Mouse (Mus musculus): Measurements from ENCODE around the gene Cdk5rap3. TPM values are rescaled to one million over a fixed set of nuclear protein-coding genes. Genes with fewer than 3 reads are reported as not detected.

Cdk5rap3 gene
- polyA plus RNA-seq (2015; fragmentation: Nextera tagmentation; extraction: Ambion mirVana), result 81.2 and 84.8 TPM in 2 replicates

- H3K36me3 ChIP-seq (ENCODE audit: control insufficient read depth, insufficient read depth, low read length), result 0 out of 2 replicates have a peak, but pooled peaks cover 2% of the 10 kb centered on the region
- H3K27ac ChIP-seq (ENCODE audit: low read depth, low read length), result peak within 1 kb of the TSS; percentile 48
- peaks cover 9% of the 10 kb centered on the region for H3K4me1 ChIP-seq (ENCODE audit: control insufficient read depth, insufficient read depth, low read depth, low read length)
- no peaks in the 10 kb centered on the region for H3K27me3 ChIP-seq (replicated peaks; ENCODE audit: control insufficient read depth, insufficient read depth, low read length)
- peak within 1 kb of the TSS; percentile 76 for H3K9ac ChIP-seq (ENCODE audit: low read depth, low read length)
- peak within 1 kb of the TSS; percentile 53 for H3K4me3 ChIP-seq (ENCODE audit: low read length)
- peak; percentile 99 for ATAC-seq
- H3K4me2 ChIP-seq (ENCODE audit: low read length), result peak within 1 kb of the TSS; percentile 93
- under 1% methylated on average over 55 of the region's 55 CpGs for WGBS
- no peaks in the 10 kb centered on the region for H3K9me3 ChIP-seq (ENCODE audit: control insufficient read depth, low read length)
Measured at GRCm38 (mm10) chr11:96916044-96916884, at the start of gene Cdk5rap3. Gene Cdk5rap3 (minus strand): TSS chr11:96916496.

- Histone ChIP-seq H3K36me3 (ENCODE audit: control insufficient read depth, insufficient read depth, low read length) (peaks cover 21% of the 10 kb centered on the region), H3K9me3 (ENCODE audit: control insufficient read depth, low read length) (no peaks in the 10 kb centered on the region), H3K4me3 (ENCODE audit: low read length) (no peak overlapping the region), H3K9ac (ENCODE audit: low read depth, low read length) (no peak overlapping the region), H3K4me1 (ENCODE audit: control insufficient read depth, insufficient read depth, low read depth, low read length) (no peaks in the 10 kb centered on the region), H3K4me2 (ENCODE audit: low read length) (no peak overlapping the region), H3K27ac (ENCODE audit: low read depth, low read length) (no peak overlapping the region), H3K27me3 (replicated peaks; ENCODE audit: control insufficient read depth, insufficient read depth, low read length) (no peaks in the 10 kb centered on the region)
- 20% methylated on average over 8 of the region's 8 CpGs for WGBS
- peak; percentile 82 for ATAC-seq
Measured at GRCm38 (mm10) chr11:96963580-96963979, 47.3 kb upstream of the Cdk5rap3 start.

- WGBS, result 89% methylated on average over 10 of the region's 10 CpGs
- Histone ChIP-seq H3K9ac (ENCODE audit: low read depth, low read length) (no peak overlapping the region), H3K36me3 (ENCODE audit: control insufficient read depth, insufficient read depth, low read length) (peaks cover 53% of the 10 kb centered on the region), H3K4me1 (ENCODE audit: control insufficient read depth, insufficient read depth, low read depth, low read length) (no peaks in the 10 kb centered on the region), H3K4me3 (ENCODE audit: low read length) (no peak overlapping the region), H3K4me2 (ENCODE audit: low read length) (no peak overlapping the region), H3K27me3 (replicated peaks; ENCODE audit: control insufficient read depth, insufficient read depth, low read length) (no peaks in the 10 kb centered on the region), H3K27ac (ENCODE audit: low read depth, low read length) (no peak overlapping the region), H3K9me3 (ENCODE audit: control insufficient read depth, low read length) (no peaks in the 10 kb centered on the region)
- no peak for ATAC-seq
Measured at GRCm38 (mm10) chr11:96957061-96957805, 40.9 kb upstream of the Cdk5rap3 start.

- ATAC-seq, result no peak
- Histone ChIP-seq H3K4me3 (ENCODE audit: low read length) (no peak overlapping the region), H3K27ac (ENCODE audit: low read depth, low read length) (no peak overlapping the region), H3K36me3 (ENCODE audit: control insufficient read depth, insufficient read depth, low read length) (peaks cover 51% of the 10 kb centered on the region), H3K4me1 (ENCODE audit: control insufficient read depth, insufficient read depth, low read depth, low read length) (no peaks in the 10 kb centered on the region), H3K9me3 (ENCODE audit: control insufficient read depth, low read length) (no peaks in the 10 kb centered on the region), H3K9ac (ENCODE audit: low read depth, low read length) (no peak overlapping the region), H3K27me3 (replicated peaks; ENCODE audit: control insufficient read depth, insufficient read depth, low read length) (no peaks in the 10 kb centered on the region), H3K4me2 (ENCODE audit: low read length) (no peak overlapping the region)
- 58% methylated on average over 16 of the region's 20 CpGs for WGBS
Measured at GRCm38 (mm10) chr11:96956009-96956724, 39.9 kb upstream of the Cdk5rap3 start.

GRCm38 (mm10) chr11:96955094-96955493 is 38.8 kb upstream of the Cdk5rap3 start:
- no peak overlapping the region for H3K4me3 ChIP-seq (ENCODE audit: low read length)
- peaks cover 42% of the 10 kb centered on the region for H3K36me3 ChIP-seq (ENCODE audit: control insufficient read depth, insufficient read depth, low read length)
- no peak overlapping the region for H3K4me2 ChIP-seq (ENCODE audit: low read length)
- no peak for ATAC-seq
- no peaks in the 10 kb centered on the region for H3K9me3 ChIP-seq (ENCODE audit: control insufficient read depth, low read length)
- no peak overlapping the region for H3K9ac ChIP-seq (ENCODE audit: low read depth, low read length)
- 96% methylated on average over 4 of the region's 4 CpGs for WGBS
- H3K27me3 ChIP-seq (replicated peaks; ENCODE audit: control insufficient read depth, insufficient read depth, low read length), result no peaks in the 10 kb centered on the region
- H3K27ac ChIP-seq (ENCODE audit: low read depth, low read length), result no peak overlapping the region
- no peaks in the 10 kb centered on the region for H3K4me1 ChIP-seq (ENCODE audit: control insufficient read depth, insufficient read depth, low read depth, low read length)

- no peak overlapping the region for H3K27ac ChIP-seq (ENCODE audit: low read depth, low read length)
- no peak overlapping the region for H3K9ac ChIP-seq (ENCODE audit: low read depth, low read length)
- H3K4me2 ChIP-seq (ENCODE audit: low read length), result no peak overlapping the region
- no peaks in the 10 kb centered on the region for H3K9me3 ChIP-seq (ENCODE audit: control insufficient read depth, low read length)
- no peak for ATAC-seq
- H3K36me3 ChIP-seq (ENCODE audit: control insufficient read depth, insufficient read depth, low read length), result peaks cover 36% of the 10 kb centered on the region
- H3K4me1 ChIP-seq (ENCODE audit: control insufficient read depth, insufficient read depth, low read depth, low read length), result no peaks in the 10 kb centered on the region
- no peak overlapping the region for H3K4me3 ChIP-seq (ENCODE audit: low read length)
- 73% methylated on average over 6 of the region's 6 CpGs for WGBS
- H3K27me3 ChIP-seq (replicated peaks; ENCODE audit: control insufficient read depth, insufficient read depth, low read length), result no peaks in the 10 kb centered on the region
Measured at GRCm38 (mm10) chr11:96952896-96953295, 36.6 kb upstream of the Cdk5rap3 start.

GRCm38 (mm10) chr11:96952426-96952825 is 36.1 kb upstream of the Cdk5rap3 start:
- Histone ChIP-seq H3K27me3 (replicated peaks; ENCODE audit: control insufficient read depth, insufficient read depth, low read length) (no peaks in the 10 kb centered on the region), H3K4me2 (ENCODE audit: low read length) (no peak overlapping the region), H3K27ac (ENCODE audit: low read depth, low read length) (no peak overlapping the region), H3K9ac (ENCODE audit: low read depth, low read length) (no peak overlapping the region), H3K4me1 (ENCODE audit: control insufficient read depth, insufficient read depth, low read depth, low read length) (no peaks in the 10 kb centered on the region), H3K9me3 (ENCODE audit: control insufficient read depth, low read length) (no peaks in the 10 kb centered on the region), H3K4me3 (ENCODE audit: low read length) (no peak overlapping the region), H3K36me3 (ENCODE audit: control insufficient read depth, insufficient read depth, low read length) (peaks cover 36% of the 10 kb centered on the region)
- no peak for ATAC-seq
- WGBS, result 85% methylated on average over 10 of the region's 10 CpGs

- 97% methylated on average over 3 of the region's 3 CpGs for WGBS
- Histone ChIP-seq H3K36me3 (ENCODE audit: control insufficient read depth, insufficient read depth, low read length) (peaks cover 25% of the 10 kb centered on the region), H3K9ac (ENCODE audit: low read depth, low read length) (no peak overlapping the region), H3K27me3 (replicated peaks; ENCODE audit: control insufficient read depth, insufficient read depth, low read length) (no peaks in the 10 kb centered on the region), H3K27ac (ENCODE audit: low read depth, low read length) (no peak overlapping the region), H3K4me2 (ENCODE audit: low read length) (no peak overlapping the region), H3K4me1 (ENCODE audit: control insufficient read depth, insufficient read depth, low read depth, low read length) (no peaks in the 10 kb centered on the region), H3K9me3 (ENCODE audit: control insufficient read depth, low read length) (no peaks in the 10 kb centered on the region), H3K4me3 (ENCODE audit: low read length) (no peak overlapping the region)
- ATAC-seq, result no peak
Measured at GRCm38 (mm10) chr11:96950767-96951166, 34.5 kb upstream of the Cdk5rap3 start.

GRCm38 (mm10) chr11:96947849-96948248 is 31.6 kb upstream of the Cdk5rap3 start:
- H3K9ac ChIP-seq (ENCODE audit: low read depth, low read length), result no peak overlapping the region
- H3K27me3 ChIP-seq (replicated peaks; ENCODE audit: control insufficient read depth, insufficient read depth, low read length), result no peaks in the 10 kb centered on the region
- H3K9me3 ChIP-seq (ENCODE audit: control insufficient read depth, low read length), result no peaks in the 10 kb centered on the region
- 92% methylated on average over 4 of the region's 4 CpGs for WGBS
- peaks cover 15% of the 10 kb centered on the region for H3K4me1 ChIP-seq (ENCODE audit: control insufficient read depth, insufficient read depth, low read depth, low read length)
- no peak overlapping the region for H3K4me2 ChIP-seq (ENCODE audit: low read length)
- no peak overlapping the region for H3K4me3 ChIP-seq (ENCODE audit: low read length)
- peaks cover 8% of the 10 kb centered on the region for H3K36me3 ChIP-seq (ENCODE audit: control insufficient read depth, insufficient read depth, low read length)
- H3K27ac ChIP-seq (ENCODE audit: low read depth, low read length), result no peak overlapping the region
- ATAC-seq, result no peak
